ENCODE assay signal across 20 mouse cellular contexts in the genomic region with DNA sequence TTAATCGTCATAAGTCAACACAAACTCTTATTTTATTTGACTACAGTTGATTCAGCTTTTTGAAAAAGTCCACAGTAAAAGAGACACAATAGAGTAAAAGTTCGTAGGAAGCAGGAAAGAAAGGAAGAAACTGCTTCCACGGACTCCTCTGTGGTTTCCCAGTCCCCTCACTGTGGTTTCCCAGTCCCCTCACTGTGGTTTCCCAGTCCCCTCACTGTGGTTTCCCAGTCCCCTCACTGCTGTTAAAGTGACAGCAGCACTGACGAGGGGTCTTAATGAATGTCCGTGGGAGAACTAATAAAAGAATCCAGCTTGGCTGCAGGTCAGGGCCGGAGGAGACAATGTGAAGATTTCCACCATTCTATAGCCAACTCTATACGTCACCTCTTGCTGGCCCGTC. TPM values are rescaled to one million over a fixed set of nuclear protein-coding genes. Genes with fewer than 3 reads are reported as not detected.
"Had no signal": no experiment of that assay in that cellular context is flagged by ENCODE, and none has a peak within 500 bp of the region (broad histone marks: within the 10 kb centered on the region; RNA-seq: fewer than 3 reads in every experiment).

No protein-coding gene starts in this region.

- ATAC-seq: intestine, postnatal 0 days; midbrain, embryonic 13.5 days had no signal

- H3K27ac ChIP-seq: kidney, postnatal 0 days; layer of hippocampus, adult 2 months; liver, embryonic 13.5 days; macrophage; midbrain, embryonic 10.5 days; midbrain, embryonic 13.5 days; neural tube, embryonic 13.5 days; stomach, embryonic 15.5 days had no signal

- H3K4me3 ChIP-seq: layer of hippocampus, adult 2 months; liver, embryonic 13.5 days; megakaryocyte, embryonic 14.5 days; midbrain, embryonic 10.5 days; midbrain, embryonic 13.5 days; neural tube, embryonic 13.5 days; stomach, embryonic 15.5 days had no signal

- H3K36me3 ChIP-seq: liver, embryonic 13.5 days; midbrain, embryonic 10.5 days; midbrain, embryonic 13.5 days; neural tube, embryonic 13.5 days; stomach, embryonic 15.5 days had no signal

- DNase-seq: kidney, adult 2 months; kidney, postnatal 25 days; layer of hippocampus, adult 9-11 months; liver, embryonic 13.5 days; lung, adult 2 months; lung, postnatal 14 days; retina, postnatal 1 day; right cerebral cortex, postnatal 25 days; spleen, adult 18-20 months; thymus, postnatal 25 days had no signal

- H3K4me1 ChIP-seq: liver, embryonic 13.5 days; midbrain, embryonic 13.5 days; neural tube, embryonic 13.5 days; stomach, embryonic 15.5 days had no signal

- H3K27me3 ChIP-seq: liver, embryonic 13.5 days; midbrain, embryonic 13.5 days; neural tube, embryonic 13.5 days; stomach, embryonic 15.5 days had no signal

- H3K9ac ChIP-seq: liver, embryonic 13.5 days; midbrain, embryonic 13.5 days; neural tube, embryonic 13.5 days; stomach, embryonic 15.5 days had no signal

- H3K9me3 ChIP-seq: liver, embryonic 13.5 days; midbrain, embryonic 10.5 days; midbrain, embryonic 13.5 days; neural tube, embryonic 13.5 days; stomach, embryonic 15.5 days had no signal

- H3K4me2 ChIP-seq: liver, embryonic 13.5 days; midbrain, embryonic 13.5 days; neural tube, embryonic 13.5 days; stomach, embryonic 15.5 days had no signal

RNA-seq across cellular contexts. Expression of a gene that starts 39.4 kb away (rescaled TPM):
- total RNA-seq: neutrophil, adult 5-6 weeks had no signal
- polyA plus RNA-seq: macrophage had no signal
